Mouse (Mus musculus) right cerebral cortex, postnatal 25 days (tissue): ENCODE measurements around the gene Spsb4.

Experiments used
- DNase-seq: peaks from one replicate; pipeline ENCODE4 v3.0.0; 2022

Spsb4 gene

DNA sequence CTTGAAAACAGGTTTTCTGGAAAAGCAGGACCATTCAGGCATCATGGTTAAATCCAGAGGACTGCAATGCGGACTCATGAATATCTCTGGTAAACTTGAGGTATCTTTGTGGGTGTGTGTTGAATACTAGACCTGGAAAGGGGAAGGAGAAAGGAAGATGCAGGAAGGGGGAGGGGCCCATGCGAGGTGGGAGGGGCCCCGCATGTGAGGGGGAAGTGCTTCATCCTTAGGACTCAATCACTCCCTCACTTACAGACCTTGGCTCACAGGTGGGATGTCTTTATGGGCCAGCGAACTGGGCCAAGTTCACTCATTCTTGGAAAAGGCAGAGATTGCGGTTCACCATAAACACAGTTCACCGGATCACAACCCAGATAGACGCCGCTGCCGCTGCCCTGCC, 4.9 kb downstream of the Spsb4 start:
- DNase-seq: no peak

DNA sequence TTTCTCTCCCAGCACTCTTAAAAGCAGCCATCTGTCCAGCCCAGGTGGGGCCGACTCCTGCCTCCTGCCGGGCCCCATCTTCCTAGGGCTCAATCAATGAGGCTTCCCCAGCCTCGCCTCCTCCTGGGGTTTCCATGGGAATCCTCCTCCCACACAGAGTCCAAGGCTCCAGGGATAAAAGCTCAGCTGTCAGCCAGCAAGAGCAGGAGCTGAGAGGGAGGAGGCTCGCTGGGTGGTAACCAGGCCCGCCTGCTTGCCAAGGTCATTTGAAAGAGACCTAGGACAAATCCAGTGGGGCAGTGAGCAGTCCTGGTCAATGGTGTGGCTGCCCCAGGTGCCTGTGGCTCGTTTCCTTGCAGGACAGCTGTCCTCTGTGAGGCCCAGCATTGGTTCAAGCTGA, 5.5 kb downstream of the Spsb4 start:
- peak; percentile 54 for DNase-seq

DNA sequence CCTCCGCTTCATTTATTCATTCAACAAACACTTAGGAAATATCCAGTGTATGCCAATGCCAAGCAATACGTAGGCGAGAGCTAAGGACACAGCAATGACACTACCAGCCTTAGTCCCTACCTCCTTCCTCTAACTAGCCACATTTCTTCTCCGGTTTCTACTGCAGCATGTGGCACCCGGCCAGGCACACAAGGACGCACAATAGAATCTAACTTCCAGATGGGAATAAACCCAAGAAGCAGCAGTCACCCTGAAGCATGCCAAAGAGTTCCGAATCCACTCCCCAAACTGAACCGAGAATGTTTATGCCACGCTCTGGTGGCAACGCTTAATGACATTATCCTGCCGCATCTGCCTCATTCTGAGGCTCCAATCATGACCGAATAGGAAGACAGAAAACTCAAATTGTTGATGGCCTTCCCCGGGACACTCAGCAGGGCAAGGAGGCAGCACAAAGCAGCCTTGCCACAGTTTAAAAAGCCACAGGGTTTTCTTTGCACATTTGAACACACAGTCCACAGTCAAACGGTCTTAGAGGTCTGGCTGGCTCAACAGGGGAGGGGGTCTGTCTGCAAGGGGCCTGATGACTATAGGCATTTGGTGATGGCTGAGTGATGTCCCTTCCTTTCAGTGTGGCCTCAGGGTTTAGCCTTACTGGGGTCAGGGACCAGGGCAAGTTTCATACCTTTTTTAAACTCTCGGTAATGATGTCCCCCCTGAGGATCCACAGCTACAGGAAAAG, 7.0 kb downstream of the Spsb4 start:
- DNase-seq: peak; percentile 29

DNA sequence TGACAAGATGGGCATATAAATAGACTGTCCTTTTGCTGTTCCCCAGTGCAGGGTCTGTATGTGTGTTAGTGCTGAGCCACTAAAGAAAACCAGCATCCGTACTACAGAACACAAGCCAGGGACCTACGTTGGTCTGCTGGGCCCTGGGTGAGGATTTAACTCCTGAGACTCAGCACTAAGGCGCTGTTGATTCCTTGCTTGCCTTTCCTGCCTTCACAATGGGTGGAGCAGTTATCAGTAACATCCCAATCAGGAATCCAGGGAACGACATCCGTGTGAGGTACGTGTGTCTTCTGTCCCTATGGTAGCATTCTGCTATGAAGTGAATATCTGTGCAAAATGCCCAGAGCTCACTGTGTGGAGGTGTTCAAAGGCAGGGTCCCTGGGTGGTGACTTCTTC, 8.2 kb downstream of the Spsb4 start:
- no peak for DNase-seq

DNA sequence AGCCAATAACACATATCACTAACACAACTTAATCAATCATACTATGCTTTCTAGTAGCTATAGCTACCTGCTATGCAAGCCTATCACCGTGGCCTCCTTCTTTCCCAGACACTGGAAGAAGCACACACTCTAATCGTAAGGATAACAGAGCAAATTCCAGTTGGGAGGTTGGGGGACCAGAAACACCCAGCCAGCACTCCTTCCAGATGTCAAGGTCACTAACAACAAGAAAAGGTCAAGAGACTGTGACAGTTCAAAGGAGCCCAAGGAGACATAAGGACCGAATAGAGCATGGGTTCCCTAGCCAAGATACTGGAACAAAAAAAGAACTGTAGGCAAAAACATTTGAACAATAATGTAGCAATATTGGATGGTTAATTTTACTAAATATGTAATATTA, 13.9 kb downstream of the Spsb4 start:
- DNase-seq: no peak

DNA sequence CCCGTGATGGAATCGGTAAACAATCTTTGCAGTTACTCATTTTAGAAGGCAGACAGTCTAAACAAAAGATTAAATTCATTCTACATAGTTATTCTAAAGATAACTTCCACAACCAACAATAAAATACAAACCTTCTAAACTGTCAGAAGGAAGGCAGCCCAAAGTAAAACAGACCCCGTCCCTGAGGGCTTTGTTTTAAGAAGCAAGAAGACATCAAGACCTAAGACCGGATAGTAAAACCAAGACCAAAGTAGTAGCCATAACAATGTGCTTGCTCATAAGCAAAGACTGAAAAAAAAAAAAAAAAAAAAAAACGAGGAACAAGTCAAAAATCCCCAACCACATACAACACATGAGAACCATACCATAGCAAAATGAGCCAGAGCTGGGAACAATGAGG, 15.5 kb downstream of the Spsb4 start:
- DNase-seq: no peak

DNA sequence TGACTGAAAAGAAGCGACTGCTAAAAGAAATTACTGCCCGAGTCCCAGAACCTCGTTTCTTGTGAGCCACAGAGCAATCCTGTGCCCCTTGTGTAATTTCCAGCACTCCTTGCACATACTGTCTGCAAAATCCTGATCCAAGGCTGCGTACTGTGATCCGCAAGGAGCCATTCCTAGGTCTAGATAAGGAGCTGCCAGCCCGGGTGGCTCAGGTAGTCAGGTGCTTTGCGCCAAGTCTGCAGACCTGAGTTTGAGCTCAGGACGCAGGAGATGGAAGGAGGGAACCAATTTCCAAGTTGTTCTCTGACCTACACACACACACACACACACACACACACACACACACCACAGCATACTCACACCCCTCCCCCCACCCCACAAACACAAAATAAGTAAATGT, 16.0 kb downstream of the Spsb4 start:
- DNase-seq: no peak

DNA sequence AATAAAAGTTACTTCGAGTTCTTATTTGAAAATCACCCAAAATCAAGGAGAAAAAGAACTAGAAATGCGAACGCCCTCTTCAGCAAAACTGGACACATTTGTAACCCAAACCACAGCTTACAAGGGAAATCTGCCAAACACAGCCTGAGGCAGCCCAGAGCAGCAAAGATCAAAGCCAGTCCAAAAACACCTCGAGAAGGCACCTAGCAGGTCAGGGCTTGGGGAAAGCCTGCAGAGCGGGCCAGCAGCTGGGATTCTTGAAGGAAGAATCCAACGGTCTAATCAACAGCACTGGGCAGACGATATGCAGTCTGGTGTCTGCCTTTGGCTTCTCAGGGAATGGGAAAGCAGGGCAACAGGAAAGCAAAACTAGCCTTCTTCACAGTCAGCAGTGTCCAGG, 16.6 kb downstream of the Spsb4 start:
- DNase-seq: no peak

DNA sequence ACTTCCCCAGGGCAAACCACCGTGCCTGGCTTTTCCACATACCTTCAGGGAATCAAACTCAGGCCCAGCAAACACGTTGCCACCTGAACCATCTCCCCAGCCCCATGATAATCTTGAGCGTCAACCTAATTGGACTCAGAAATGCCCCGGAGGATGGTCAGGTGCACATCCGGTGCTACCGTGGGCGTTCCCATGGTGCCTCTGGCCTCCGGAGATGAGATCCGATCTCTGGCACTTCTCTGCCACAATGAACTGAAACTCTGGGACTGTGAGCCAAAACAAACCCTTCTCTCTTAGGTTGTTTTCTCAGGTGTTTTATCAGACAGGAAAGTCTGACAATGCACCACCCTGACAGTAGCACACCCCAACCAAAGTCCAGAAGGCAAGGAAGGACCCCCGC, 17.2 kb downstream of the Spsb4 start:
- no peak for DNase-seq

DNA sequence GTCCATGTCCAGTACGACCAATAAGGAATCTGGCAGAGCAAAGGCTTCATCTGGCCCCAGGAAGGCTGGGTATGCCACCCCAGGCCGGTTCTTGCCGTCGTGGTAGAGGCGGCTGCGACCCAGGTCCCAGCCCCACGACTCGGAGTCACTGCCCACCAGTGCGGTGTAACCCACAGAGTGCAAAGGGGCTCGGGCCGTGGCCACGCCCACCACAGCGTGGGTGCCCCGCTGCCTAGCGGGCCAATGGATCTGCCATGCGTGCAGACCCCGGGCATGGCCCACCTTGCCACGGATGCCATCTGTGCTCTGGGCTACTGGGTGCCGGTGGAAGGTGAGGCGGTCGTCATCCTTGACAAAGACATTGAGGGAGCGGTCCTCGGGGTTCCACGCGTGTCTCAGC, 22.9 kb downstream of the Spsb4 start:
- DNase-seq: no peak

DNA sequence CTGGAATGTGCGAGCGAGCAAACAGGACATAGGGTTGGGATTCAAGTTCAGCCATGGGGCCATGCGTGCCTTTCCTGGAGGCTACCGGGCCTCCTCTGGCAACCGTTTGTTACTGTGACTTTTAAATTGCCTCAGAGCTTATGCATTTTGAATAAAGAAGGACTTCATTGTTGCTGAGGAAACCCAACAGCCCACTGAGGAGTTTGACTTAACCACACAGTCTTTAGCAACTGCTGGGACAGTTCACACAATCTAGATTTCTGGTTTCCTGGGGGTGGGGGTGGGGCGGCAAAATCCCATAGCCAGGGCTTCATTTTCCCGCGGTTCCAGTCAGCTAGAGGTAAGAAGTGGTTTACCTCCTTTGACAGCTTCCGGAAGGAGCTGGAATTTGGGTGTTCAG, 23.9 kb downstream of the Spsb4 start:
- DNase-seq: no peak

DNA sequence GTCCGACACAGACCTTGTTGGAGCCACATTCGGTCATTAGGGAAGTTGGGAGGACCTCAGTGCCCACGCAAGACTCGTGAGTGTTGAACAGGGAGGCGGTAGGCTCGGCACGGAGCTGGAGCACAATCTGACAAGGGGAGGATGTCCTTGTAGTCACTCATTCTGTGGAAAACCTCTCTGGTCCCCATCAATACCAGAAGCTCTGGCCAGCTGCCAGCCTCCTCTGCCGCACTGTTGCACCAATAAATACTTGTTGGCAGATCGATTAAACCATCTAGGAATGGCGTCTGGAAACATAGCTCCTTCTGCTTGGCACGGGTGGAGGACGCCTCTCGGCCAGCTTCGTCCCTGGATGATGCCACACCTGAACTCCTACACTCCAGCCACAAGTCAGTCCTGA, 27.5 kb downstream of the Spsb4 start:
- no peak for DNase-seq

DNA sequence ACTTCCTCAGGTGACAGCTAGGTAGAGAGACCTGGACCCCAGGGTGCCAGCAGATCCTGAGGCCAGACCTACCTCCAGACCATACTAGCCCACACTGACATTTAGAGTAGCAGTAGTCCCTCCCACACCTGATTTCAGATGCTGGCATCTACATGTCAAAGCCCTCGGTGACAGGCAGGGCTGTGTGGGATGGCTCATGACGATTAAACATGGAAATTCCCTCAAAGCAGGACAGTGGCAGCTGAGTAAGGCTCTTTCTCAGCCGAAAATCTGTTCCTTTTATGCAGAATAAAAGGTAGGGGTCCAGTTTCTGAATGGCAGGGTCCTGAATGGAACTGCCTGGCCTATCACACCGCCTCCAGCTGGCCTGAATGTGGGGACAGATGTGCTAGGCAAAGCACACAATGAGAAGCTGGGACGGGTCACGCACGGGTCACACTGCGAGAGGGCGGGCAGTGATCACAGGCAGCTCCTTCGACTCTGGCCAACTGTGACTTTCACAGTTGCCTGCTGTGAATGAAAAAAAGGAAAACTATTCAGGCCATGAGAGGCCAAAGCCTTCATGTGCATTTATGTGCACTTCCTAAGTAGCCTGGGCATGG, 29.2 kb downstream of the Spsb4 start:
- no peak for DNase-seq

DNA sequence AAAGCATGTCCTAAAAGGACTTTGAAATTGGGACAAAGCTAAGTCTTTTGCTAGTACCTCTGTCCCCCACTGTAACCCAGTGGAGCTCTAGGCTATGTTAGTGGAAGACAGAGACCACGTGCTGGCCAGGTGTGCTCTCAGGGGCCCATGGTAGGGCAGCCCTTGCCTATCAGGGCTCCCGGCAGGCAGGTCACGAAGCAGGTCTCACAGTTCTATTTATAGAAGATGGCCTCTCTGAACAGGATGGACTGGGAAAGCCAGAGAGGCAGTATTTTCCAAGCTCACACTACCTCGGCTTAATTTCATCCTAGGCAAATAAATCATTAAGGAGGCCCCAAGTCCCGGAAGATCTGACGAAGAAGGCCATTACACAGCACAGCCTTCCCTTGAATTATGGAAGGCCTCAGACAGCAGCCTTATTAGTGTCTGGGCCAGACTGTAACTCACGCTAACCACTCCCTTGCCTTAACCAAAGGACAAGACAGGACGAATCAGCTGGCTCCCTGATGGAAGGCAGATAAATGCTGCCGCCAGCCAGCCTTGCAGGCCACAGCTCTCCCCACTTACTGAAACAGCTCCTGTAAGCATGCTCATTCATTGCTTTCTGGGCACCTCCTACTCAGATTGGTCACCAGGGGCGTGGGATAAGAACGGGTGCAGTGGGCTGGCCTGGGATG, 31.7 kb downstream of the Spsb4 start:
- no peak for DNase-seq

DNA sequence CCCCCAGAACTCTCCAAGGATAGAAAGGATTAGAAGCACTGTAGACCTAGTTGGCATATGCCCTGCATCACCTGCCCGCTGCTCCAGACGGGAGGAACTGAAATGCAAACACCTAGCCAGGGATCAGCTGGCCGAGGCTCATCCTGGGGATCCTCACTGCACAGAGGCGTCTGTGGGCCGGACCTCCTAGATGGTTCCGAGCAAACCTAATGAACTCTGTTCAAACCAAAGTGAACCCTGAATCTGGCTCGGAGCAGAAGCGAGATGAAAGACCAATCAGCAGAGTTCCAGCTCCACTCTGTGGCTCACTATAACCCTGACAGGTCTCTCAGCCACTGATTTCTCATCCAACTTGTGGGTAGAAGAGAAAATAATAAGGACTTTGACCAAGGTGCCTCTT, 34.6 kb downstream of the Spsb4 start:
- DNase-seq: no peak

DNA sequence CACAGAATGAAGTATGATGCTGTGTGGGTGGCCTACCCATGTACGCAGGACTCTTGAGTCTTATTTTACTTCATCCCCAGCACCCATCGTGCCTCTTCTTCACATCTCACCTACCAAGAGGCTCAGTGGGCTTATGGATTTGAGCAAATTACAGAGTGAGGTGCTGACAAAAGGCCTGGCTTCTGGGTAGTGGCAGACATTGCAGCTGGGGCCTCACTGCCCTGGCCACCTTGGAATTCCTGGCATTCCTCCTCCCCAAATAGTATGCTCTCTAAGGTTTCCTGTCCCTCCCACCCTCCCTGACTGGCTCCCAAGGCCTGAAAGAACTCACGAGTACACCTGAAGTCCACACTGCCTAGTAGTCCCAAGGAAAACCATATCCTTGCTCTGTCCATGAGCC, 35.7 kb downstream of the Spsb4 start:
- no peak for DNase-seq

DNA sequence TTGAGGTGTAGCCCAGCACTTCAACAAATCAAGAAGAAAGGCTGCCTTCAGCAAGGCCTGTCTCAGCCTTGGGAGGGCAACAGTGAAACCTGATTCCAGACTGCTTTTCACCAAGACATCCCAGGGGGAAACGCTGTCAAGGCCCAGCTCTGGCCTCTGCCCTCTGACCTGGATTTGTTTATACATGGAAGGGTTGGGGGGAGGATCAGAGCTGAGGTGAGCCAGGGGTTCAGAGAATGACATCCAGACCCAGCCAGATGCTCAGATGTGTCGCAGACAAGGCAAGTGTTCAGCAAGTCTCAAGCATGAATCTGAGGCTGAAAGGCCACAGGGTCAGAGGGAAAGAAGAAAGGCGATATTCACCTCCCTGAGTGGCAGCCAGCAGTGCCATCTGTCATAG, 36.3 kb downstream of the Spsb4 start:
- no peak for DNase-seq

DNA sequence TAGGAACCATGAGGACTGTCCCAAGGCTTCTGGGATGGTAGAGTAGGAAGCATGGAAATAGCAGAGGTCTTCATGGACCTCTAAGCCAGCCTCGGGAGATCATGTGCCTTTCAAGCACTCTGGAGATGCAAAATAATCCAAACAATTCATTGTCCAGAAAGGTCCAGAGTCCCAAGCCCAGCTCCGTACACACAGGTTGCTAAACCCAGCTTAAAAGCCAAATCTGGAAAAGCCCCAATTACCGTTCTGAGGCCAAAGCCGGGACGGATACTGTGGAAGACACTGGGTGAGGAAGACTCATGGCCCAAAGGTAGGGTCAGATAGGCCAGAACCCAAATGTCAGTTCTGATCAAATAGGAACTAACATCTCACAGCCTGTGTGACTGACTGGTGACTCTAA, 36.8 kb downstream of the Spsb4 start:
- DNase-seq: no peak

DNA sequence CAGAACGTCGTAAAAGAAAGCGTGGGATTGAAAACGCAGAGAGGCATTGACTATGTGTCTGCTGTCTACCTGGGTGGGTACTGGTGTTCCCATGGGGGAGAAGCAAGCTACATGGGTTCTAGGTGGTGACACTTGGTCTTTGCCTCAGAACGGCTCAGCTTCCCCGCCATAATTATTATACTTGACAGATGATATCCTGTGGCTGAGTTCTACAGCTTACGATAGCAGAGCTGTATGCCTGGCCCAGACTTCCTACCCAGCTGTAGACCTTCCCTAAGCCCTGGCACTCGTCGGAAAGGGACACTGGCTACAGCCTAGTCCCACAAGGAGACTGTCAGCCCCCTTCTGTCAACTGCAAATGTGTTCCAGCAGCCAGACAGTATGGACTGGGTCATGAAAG, 37.5 kb downstream of the Spsb4 start:
- DNase-seq: no peak

DNA sequence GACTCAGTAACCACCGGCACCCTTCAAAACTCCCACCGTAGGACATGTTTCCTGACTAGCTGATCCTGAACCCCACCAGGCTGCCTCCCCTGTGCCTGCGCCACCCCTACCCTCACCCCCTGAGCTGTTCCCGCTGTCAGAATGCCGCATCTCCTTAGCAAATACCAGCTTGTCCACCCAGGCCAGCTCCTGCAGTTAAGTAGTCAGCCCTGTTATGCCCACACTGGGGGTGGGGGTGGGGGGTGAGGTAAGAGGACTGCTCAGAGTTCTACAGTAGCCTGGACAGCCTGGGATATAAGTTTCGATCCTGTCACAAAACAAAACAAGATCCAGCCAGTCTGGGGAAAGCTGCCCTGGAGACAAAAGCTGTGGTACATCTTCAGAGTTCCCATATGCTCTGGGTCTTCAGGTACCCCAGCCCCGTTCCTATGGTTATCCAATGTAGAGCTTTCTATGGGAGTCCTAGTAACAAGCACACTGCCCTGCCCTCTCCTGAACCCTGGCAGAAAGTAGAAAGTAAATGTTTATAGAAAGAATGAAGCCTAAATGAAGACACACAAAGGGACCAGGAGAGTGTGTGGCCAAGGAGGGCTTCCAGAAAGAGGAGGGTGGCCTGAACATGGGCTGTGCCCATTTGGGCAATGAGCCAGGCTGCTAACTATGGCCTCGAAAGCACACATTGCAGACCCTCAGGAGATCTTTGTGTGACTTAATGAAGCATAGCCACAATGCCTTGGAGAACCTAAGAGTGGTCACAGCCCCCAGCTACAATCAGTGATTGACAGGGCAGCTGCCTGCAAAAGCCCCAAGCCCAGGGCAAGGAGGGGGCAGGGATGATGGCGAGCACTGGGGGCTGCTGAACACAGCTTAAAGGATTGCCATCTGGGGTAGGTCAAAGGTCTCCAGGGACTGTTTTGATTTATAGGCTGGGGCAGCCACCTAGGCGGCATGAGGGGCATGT, 38.3 kb downstream of the Spsb4 start:
- DNase-seq: no peak

DNA sequence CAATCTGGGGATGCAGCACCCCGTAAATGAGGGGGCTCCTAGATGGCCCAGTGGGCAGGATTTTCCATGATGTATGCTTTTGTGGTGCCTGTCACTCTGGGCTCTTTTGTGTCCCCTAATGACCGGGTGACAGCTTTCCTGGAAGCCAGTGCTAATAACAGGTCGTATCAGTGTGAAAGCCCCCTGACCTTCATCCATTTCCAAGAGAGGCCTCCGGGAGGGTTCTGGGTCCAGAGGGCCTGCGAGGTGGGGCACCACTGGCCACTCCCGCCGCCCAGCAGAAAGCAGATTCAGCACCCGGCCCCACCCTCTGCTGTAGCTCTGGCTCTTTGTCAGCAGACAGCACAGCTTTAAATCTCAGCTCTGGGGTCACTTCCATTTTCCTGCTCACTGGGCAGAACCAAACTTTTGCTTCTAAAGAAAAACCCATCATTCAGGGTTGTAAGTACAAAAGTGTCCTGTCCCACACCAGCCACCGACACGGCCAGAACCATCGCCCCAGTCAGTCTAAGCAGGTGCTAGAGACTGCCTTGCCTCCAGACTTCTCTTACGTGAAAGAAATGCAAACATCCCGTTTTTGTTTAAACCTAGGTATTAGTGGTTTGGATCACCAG, 39.1 kb downstream of the Spsb4 start:
- DNase-seq: no peak

DNA sequence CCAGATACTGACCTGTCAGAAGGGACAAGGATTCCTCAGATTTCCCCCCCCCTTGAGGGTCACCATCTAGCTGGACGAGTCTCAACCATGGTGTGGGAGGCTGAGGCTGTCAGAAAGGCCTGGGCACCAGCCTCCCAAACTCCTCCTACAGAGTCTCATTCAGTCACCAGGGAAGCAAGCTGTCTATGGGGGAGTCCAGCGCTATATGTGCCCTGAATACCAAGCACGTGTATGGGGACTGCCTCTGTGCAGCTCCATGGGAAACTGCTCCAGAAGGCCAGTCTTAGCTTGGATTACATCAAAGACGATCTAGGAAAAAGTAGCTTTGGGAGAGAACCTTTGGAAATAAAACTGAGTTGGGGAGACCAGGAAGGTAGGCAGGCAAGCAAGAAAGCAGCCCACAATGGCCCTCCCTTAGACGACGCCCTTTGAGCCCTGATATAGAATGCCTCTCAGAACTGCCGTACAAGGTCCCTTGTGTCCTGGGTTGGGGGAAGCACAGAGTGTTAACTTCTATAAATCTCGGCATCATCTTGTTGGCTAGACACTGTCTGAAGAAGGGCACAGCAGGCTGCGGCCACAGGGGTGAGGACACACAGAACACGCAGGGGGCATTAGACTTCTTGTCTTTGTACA, 40.4 kb downstream of the Spsb4 start:
- no peak for DNase-seq
